Mouse (Mus musculus): Measurements from ENCODE around the gene Hist1h3b.

Hist1h3b gene

DNA sequence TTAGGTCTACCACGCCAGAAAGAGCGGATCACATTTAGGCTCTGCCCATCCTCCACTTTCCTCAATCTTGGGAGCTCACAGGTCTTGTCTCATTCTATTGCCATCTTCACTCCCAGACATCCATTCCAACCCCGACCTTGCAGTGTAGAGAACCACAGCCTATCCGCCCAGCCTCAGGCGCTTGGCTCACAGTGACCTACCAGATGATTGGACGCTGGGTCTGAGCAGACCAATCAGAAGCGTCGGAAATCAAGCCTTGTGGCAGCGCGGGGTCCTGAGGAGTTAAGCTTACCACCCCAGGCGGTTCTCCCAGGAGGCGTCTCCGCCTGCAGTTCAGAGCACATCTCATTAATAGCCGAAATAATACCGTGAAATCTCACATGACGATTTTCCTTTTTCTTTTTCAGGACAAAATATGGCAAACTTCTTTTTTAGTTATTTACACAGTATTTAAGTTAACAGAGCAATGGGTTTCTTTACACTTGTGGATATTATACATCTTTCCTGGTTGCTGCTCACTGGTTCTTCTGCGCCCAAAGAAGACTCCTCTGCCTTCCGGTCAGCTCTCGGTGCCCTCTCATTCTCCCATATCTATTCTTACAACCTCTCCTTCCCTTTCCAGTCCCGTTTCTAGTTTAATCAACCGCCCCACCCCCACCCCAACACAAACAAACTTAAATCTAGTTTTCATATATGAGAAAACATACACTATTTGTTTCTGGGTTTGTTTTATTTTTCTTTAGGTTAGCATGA, 20.7 kb downstream of the Hist1h3b start:
- DNase-seq (ENCODE audit: low read depth, low spot score) = no peak

GRCm38 (mm10) chr13:23778339-23778738, 26.3 kb downstream of the Hist1h3b start:
- DNase-seq (ENCODE audit: low read depth, low spot score) = no peak

DNA sequence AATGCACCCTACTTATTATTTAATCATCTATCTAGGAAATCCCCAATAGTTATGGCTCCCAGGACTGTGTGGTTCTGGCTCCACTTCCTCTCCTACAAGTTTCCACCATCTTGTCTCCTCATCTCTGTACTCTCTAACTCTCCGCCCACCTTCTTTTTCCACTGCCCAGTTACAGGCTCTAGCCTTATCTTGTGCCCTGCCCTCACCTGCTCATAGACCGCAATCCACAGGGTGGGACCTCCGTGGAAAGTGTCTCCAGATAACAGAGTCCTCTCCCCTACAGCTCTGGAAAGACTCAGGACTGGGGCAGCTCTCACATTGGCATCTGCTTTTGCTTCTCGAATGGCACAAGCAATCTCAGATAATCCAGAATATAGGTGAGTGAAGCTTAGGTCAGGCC, 27.0 kb downstream of the Hist1h3b start:
- DNase-seq (ENCODE audit: low read depth, low spot score) = no peak

GRCm38 (mm10) chr13:23792520-23792919, 40.5 kb downstream of the Hist1h3b start:
- peak; percentile 46 for DNase-seq (ENCODE audit: low read depth, low spot score)

DNA sequence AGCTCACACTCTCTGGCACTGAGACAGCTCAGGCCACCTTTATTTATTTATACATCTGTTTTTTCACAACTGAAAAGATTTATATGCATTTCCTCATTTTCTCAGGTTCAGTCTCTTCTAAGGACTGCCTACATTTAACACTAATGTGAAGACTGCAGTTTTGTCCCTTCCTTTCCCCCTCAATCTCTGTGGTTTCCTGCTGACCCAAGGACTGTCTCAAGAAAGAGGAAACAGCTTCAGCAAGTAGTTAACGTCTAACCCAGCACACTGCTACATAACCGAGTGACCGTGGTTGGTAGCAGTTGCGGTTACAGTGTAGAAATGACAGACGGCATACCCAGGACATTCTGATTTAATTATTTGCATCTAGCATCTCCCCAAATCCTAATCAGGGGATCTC, 47.3 kb downstream of the Hist1h3b start:
- DNase-seq (ENCODE audit: low read depth, low spot score) = no peak

All from telencephalon, adult 2 months (tissue).